Mouse (Mus musculus) 416B (cell line): ENCODE data around the gene Met.

Experiments
- DNase-seq: peaks from one replicate; pipeline ENCODE4 v3.0.0; 2011; ENCODE audit warnings: low read depth

Gene Met

GRCm38 (mm10) chr6:17549645-17550044 is 86.0 kb downstream of the Met start:
- peak; percentile 32 for DNase-seq

- no peak for DNase-seq
These were observed 90.7 kb downstream of the Met start for GRCm38 (mm10) chr6:17554263-17554662.

GRCm38 (mm10) chr6:17554757-17555156 is 91.2 kb downstream of the Met start:
- peak; percentile 25 for DNase-seq

GRCm38 (mm10) chr6:17555719-17556118 is 92.1 kb downstream of the Met start:
- DNase-seq = peak; percentile 5

GRCm38 (mm10) chr6:17559657-17560056 is 96.1 kb downstream of the Met start:
- DNase-seq = no peak

GRCm38 (mm10) chr6:17561347-17561746 is 97.7 kb downstream of the Met start:
- DNase-seq = no peak

GRCm38 (mm10) chr6:17561886-17562285 is 98.3 kb downstream of the Met start:
- no peak for DNase-seq

- DNase-seq = no peak
These were observed 99.0 kb downstream of the Met start for GRCm38 (mm10) chr6:17562472-17563088.

- no peak for DNase-seq
These were observed 105.2 kb downstream of the Met start for GRCm38 (mm10) chr6:17568702-17569352.

- DNase-seq = peak; percentile 42
These were observed 109.6 kb downstream of the Met start for GRCm38 (mm10) chr6:17573227-17573626.

- no peak for DNase-seq
These were observed 110.1 kb downstream of the Met start for GRCm38 (mm10) chr6:17573732-17574131.

- DNase-seq = no peak
These were observed 114.6 kb downstream of the Met start for GRCm38 (mm10) chr6:17578092-17578760.

GRCm38 (mm10) chr6:17580349-17580748 is 116.7 kb downstream of the Met start:
- no peak for DNase-seq

- peak; percentile 23 for DNase-seq
These were observed 120.4 kb downstream of the Met start for GRCm38 (mm10) chr6:17583982-17584381.

GRCm38 (mm10) chr6:17589049-17589952 is 125.7 kb downstream of the Met start:
- peak; percentile 82 for DNase-seq

- DNase-seq = peak; percentile 27
These were observed 126.5 kb downstream of the Met start for GRCm38 (mm10) chr6:17589953-17590627.

GRCm38 (mm10) chr6:17593971-17594370 is 130.4 kb downstream of the Met start:
- peak; percentile 77 for DNase-seq

GRCm38 (mm10) chr6:17595712-17596462 is 132.3 kb downstream of the Met start:
- DNase-seq = peak; percentile 31

GRCm38 (mm10) chr6:17599373-17599772 is 135.8 kb downstream of the Met start:
- DNase-seq = no peak

- DNase-seq = peak; percentile 65
These were observed 137.9 kb downstream of the Met start for GRCm38 (mm10) chr6:17601526-17601925.

- DNase-seq = no peak
These were observed 143.3 kb downstream of the Met start for GRCm38 (mm10) chr6:17606915-17607314.
